Mouse (Mus musculus) neural tube, embryonic 15.5 days (tissue): ENCODE measurements around the gene Phlda2. TPM values are rescaled to one million over a fixed set of nuclear protein-coding genes. Genes with fewer than 3 reads are reported as not detected.

Experiments
- ATAC-seq: fragments of 200-750 bp; cut with Nextera tagmentation; 2 replicates; pipeline ENCODE4 v1.8.0; 2017; ENCODE audit warnings: mild to moderate bottlenecking, moderate TSS enrichment, moderate library complexity; ENCODE audit not compliant: low FRiP score
- H3K27ac ChIP-seq: fragments of 300-500 bp; sonication (generic); replicated peaks from 2 replicates; pipeline ENCODE4 v1.5.1; 2015; ENCODE audit warnings: mild to moderate bottlenecking, inconsistent platforms
- H3K27me3 ChIP-seq: fragments of 300-500 bp; sonication (generic); replicated peaks from 2 replicates; pipeline ENCODE4 v1.6.1; 2015; ENCODE audit warnings: inconsistent platforms
- H3K36me3 ChIP-seq: fragments of 300-500 bp; sonication (generic); 2 replicates; pipeline ENCODE4 v1.6.1; 2015; ENCODE audit warnings: inconsistent platforms
- H3K4me1 ChIP-seq: fragments of 300-500 bp; sonication (generic); 2 replicates; pipeline ENCODE4 v1.6.1; 2015; ENCODE audit warnings: inconsistent platforms
- H3K4me2 ChIP-seq: fragments of 300-500 bp; sonication (generic); 2 replicates; pipeline ENCODE4 v1.6.1; 2015; ENCODE audit warnings: inconsistent platforms, mild to moderate bottlenecking, moderate library complexity
- H3K4me3 ChIP-seq: fragments of 300-500 bp; sonication (generic); replicated peaks from 2 replicates; pipeline ENCODE4 v1.5.1; 2015; ENCODE audit warnings: mild to moderate bottlenecking, inconsistent platforms
- H3K9ac ChIP-seq: fragments of 300-500 bp; sonication (generic); replicated peaks from 2 replicates; pipeline ENCODE4 v1.6.1; 2015; ENCODE audit warnings: mild to moderate bottlenecking, inconsistent platforms
- H3K9me3 ChIP-seq: fragments of 300-500 bp; sonication (generic); replicated peaks from 2 replicates; pipeline ENCODE4 v1.6.1; 2016; ENCODE audit warnings: inconsistent platforms
- WGBS: fragments of 180-500 bp; shearing (Covaris S2); methylation state at CpG from one replicate; pipeline ENCODE4 v1.1.7; 2015; ENCODE audit warnings: mixed read lengths; 5-methylcytosine and 5-hydroxymethylcytosine counted together
- polyA plus RNA-seq: library from polyadenylated mRNA; unstranded; fragments of >200 nt; fragmentation: Nextera tagmentation; extraction: Ambion mirVana; gene quantifications from 2 replicates; pipeline ENCODE4 v1.2.1, GENCODE M21; 2015

Gene Phlda2
- polyA plus RNA-seq, 1 experiment from 2014 or later: 1.0 TPM

- no peaks in the 10 kb centered on the region for H3K9me3 ChIP-seq
- peak; percentile 46; the same call in 1 of the 2 replicates for ATAC-seq
- H3K9ac ChIP-seq: peak overlapping the region; percentile 1; the same call in 1 of the 2 replicates
- peak overlapping the region; percentile 74 for H3K4me2 ChIP-seq
- WGBS: 2% methylated on average over 55 of the region's 55 CpGs
- H3K36me3 ChIP-seq: no peaks in the 10 kb centered on the region
- peaks cover 20% of the 10 kb centered on the region for H3K4me1 ChIP-seq
- H3K4me3 ChIP-seq: peak overlapping the region; percentile 42
- peaks cover 58% of the 10 kb centered on the region for H3K27me3 ChIP-seq
- H3K27ac ChIP-seq: no peak overlapping the region
Observed at GRCm38 (mm10) chr7:143501643-143502417, 1.1 kb downstream of the Phlda2 start.

DNA sequence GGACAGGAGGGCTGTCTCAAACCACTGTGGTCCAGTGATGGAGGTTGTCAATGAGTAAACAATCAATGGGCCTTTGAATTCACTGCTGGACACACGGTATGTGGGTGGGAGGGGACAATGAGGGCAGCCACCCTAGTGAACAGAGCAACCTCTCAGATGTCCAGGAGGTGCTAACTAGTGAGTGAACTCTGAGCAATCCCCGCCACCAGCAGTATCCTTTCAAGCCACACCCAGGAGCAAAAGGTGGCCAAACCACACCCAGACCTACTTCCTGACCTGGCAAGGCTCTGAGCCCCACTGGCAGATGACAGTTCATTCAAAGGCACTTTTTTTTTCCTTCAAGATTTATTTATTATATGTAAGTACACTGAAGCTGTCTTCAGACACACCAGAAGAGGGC is 2.0 kb downstream of the Phlda2 start:
- no peak overlapping the region for H3K4me2 ChIP-seq
- peaks cover 20% of the 10 kb centered on the region for H3K4me1 ChIP-seq
- no peaks in the 10 kb centered on the region for H3K36me3 ChIP-seq
- peaks cover 58% of the 10 kb centered on the region for H3K27me3 ChIP-seq
- H3K4me3 ChIP-seq: no peak overlapping the region
- H3K27ac ChIP-seq: no peak overlapping the region
- ATAC-seq: no peak
- no peak overlapping the region for H3K9ac ChIP-seq
- no peaks in the 10 kb centered on the region for H3K9me3 ChIP-seq
- 31% methylated on average over 2 of the region's 2 CpGs for WGBS

GRCm38 (mm10) chr7:143498584-143498983 is 4.4 kb downstream of the Phlda2 start:
- H3K36me3 ChIP-seq: no peaks in the 10 kb centered on the region
- ATAC-seq: no peak
- H3K27ac ChIP-seq: no peak overlapping the region
- no peaks in the 10 kb centered on the region for H3K9me3 ChIP-seq
- H3K27me3 ChIP-seq: peaks cover 43% of the 10 kb centered on the region
- H3K9ac ChIP-seq: no peak overlapping the region
- H3K4me3 ChIP-seq: no peak overlapping the region
- H3K4me2 ChIP-seq: no peak overlapping the region
- H3K4me1 ChIP-seq: peaks cover 20% of the 10 kb centered on the region
- 91% methylated on average over 4 of the region's 4 CpGs for WGBS

GRCm38 (mm10) chr7:143495104-143495961 is 7.6 kb downstream of the Phlda2 start:
- no peaks in the 10 kb centered on the region for H3K36me3 ChIP-seq
- H3K4me1 ChIP-seq: no peaks in the 10 kb centered on the region
- 83% methylated on average over 8 of the region's 8 CpGs for WGBS
- no peak overlapping the region for H3K9ac ChIP-seq
- no peak for ATAC-seq
- no peak overlapping the region for H3K4me2 ChIP-seq
- peaks cover 12% of the 10 kb centered on the region for H3K27me3 ChIP-seq
- H3K4me3 ChIP-seq: no peak overlapping the region
- H3K27ac ChIP-seq: no peak overlapping the region
- no peaks in the 10 kb centered on the region for H3K9me3 ChIP-seq

GRCm38 (mm10) chr7:143493616-143494126 is 9.3 kb downstream of the Phlda2 start:
- WGBS: 92% methylated on average over 6 of the region's 6 CpGs

DNA sequence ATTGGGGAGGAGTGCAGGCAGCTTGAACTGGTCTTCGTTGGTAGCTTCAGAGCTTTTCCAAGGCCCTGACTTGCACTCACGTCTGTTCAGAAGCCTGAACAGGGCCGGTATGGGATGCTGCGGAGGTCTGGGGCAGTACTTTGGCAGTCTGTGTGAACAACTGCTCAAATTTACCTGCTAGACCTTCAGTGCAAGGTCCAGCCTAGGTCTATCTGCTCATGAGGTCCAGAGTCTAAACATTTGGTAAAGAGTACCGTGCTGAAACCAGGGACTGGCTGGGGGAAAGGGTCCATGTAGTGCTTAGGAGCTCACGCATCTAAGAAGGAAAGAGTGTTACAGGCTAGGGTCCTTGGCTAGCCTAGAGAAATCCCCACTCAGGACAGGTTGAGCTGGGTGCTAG is 13.2 kb downstream of the Phlda2 start:
- Histone ChIP-seq H3K9me3 (no peaks in the 10 kb centered on the region), H3K27ac (no peak overlapping the region), H3K4me3 (no peak overlapping the region), H3K4me2 (no peak overlapping the region), H3K4me1 (no peaks in the 10 kb centered on the region), H3K36me3 (no peaks in the 10 kb centered on the region), H3K9ac (no peak overlapping the region), H3K27me3 (no peaks in the 10 kb centered on the region)
- ATAC-seq: no peak
- WGBS: 78% methylated on average over 6 of the region's 6 CpGs

More at GRCm38 (mm10) chr7:143493616-143494126, 9.3 kb downstream of the Phlda2 start:
- no peak overlapping the region for H3K9ac ChIP-seq
- H3K27me3 ChIP-seq: no peaks in the 10 kb centered on the region; the same call in 1 of the 2 replicates
- no peaks in the 10 kb centered on the region for H3K36me3 ChIP-seq
- H3K4me1 ChIP-seq: no peaks in the 10 kb centered on the region
- no peak overlapping the region for H3K27ac ChIP-seq
- no peak for ATAC-seq
- no peaks in the 10 kb centered on the region for H3K9me3 ChIP-seq
- no peak overlapping the region for H3K4me3 ChIP-seq
- H3K4me2 ChIP-seq: no peak overlapping the region

- H3K4me3 ChIP-seq: no peak overlapping the region
- H3K27ac ChIP-seq: no peak overlapping the region
- H3K36me3 ChIP-seq: no peaks in the 10 kb centered on the region
- WGBS: 10% methylated on average over 6 of the region's 6 CpGs
- no peaks in the 10 kb centered on the region for H3K4me1 ChIP-seq
- no peak overlapping the region for H3K4me2 ChIP-seq
- no peak overlapping the region for H3K9ac ChIP-seq
- H3K27me3 ChIP-seq: no peaks in the 10 kb centered on the region
- ATAC-seq: no peak
- no peaks in the 10 kb centered on the region for H3K9me3 ChIP-seq
Observed at GRCm38 (mm10) chr7:143482541-143482940, 20.4 kb downstream of the Phlda2 start.

DNA sequence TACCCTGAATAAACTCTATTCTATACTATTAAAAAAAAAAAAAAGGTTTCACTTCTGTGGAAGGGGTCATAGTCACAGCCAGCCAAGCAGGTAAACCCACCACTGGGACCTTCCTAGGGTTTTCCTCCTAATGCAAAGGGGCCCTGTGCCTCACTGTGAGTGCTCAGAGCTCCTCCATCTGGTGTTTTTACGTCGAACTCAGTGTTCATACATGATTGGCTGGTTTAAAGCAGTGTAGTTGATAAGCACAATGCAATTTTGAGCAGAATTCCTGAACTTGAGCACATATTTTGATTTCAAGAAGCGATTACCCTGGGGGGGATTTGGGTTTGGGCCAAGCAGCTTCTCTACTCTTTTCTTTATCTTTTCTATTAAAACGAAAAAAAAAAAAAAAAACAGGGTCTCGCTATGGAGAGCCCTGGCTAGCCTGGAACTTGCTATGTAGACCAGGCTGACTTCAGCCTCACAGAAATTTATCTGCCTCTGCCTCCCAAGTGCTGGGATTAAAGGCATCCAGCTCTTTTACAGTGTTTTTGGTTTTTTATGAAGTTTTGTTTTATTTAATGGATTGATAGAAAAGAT is 21.1 kb downstream of the Phlda2 start:
- no peaks in the 10 kb centered on the region for H3K36me3 ChIP-seq
- H3K9ac ChIP-seq: no peak overlapping the region
- no peak for ATAC-seq
- H3K4me3 ChIP-seq: no peak overlapping the region
- no peak overlapping the region for H3K4me2 ChIP-seq
- no peaks in the 10 kb centered on the region for H3K27me3 ChIP-seq
- H3K4me1 ChIP-seq: no peaks in the 10 kb centered on the region
- H3K9me3 ChIP-seq: no peaks in the 10 kb centered on the region
- 56% methylated on average over 5 of the region's 5 CpGs for WGBS
- no peak overlapping the region for H3K27ac ChIP-seq

- Histone ChIP-seq H3K4me3 (no peak overlapping the region), H3K9me3 (no peaks in the 10 kb centered on the region), H3K4me1 (no peaks in the 10 kb centered on the region), H3K27me3 (no peaks in the 10 kb centered on the region), H3K4me2 (no peak overlapping the region), H3K9ac (no peak overlapping the region), H3K27ac (no peak overlapping the region), H3K36me3 (no peaks in the 10 kb centered on the region)
- 31% methylated on average over 13 of the region's 13 CpGs for WGBS
- no peak for ATAC-seq
Observed at GRCm38 (mm10) chr7:143480498-143480897, 22.5 kb downstream of the Phlda2 start.

GRCm38 (mm10) chr7:143477800-143478199 is 25.1 kb downstream of the Phlda2 start:
- no peak for ATAC-seq
- Histone ChIP-seq H3K36me3 (no peaks in the 10 kb centered on the region), H3K4me2 (no peak overlapping the region), H3K9ac (no peak overlapping the region), H3K27ac (no peak overlapping the region), H3K4me3 (no peak overlapping the region), H3K9me3 (no peaks in the 10 kb centered on the region), H3K4me1 (no peaks in the 10 kb centered on the region), H3K27me3 (no peaks in the 10 kb centered on the region)
- WGBS: 86% methylated on average over 5 of the region's 5 CpGs

DNA sequence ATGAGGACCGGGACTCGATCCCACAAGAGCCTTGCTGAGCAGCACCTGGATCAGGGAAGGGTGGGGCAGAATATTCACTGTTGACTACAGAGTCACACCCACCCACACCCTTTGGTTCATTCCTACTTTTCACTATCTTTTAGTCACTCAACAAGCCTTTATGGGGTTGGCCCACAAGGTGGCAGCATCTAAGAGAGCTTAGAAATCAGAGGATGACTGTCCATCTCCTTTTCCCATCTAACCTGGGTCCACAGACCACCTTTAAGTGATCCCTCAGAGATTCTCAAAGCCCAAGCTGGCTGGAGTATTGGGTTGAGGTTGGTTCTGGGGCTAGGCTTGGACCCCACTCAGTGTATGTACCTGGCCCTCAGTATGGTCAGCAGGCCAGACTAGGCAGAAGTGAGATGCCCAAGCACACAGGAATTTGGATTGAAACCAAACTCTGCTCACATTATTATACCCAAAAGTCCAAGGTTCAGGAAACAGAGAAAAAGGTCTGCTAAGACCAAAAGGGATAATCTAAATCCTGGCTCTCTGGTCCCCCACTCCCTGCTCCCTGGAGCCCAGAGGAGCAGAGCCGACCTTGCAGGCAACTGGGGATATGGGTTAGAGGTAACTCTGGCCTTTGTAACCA is 26.1 kb downstream of the Phlda2 start:
- Histone ChIP-seq H3K27ac (no peak overlapping the region), H3K9ac (no peak overlapping the region), H3K27me3 (no peaks in the 10 kb centered on the region), H3K4me1 (no peaks in the 10 kb centered on the region), H3K9me3 (no peaks in the 10 kb centered on the region), H3K4me3 (no peak overlapping the region), H3K4me2 (no peak overlapping the region), H3K36me3 (no peaks in the 10 kb centered on the region)
- ATAC-seq: no peak
- WGBS: 87% methylated on average over 3 of the region's 3 CpGs
